Mouse (Mus musculus) midbrain, postnatal 0 days (tissue): ENCODE results near the gene Nrxn2. TPM values are rescaled to one million over a fixed set of nuclear protein-coding genes. Genes with fewer than 3 reads are reported as not detected.

Source experiments
- ATAC-seq: fragments of 200-750 bp; cut with Nextera tagmentation; 2 replicates; pipeline ENCODE4 v1.8.0; 2017; ENCODE audit warnings: moderate number of reproducible peaks, mild to moderate bottlenecking, moderate TSS enrichment, moderate library complexity; ENCODE audit not compliant: low FRiP score
- DNase-seq: peaks from one replicate; pipeline ENCODE4 v3.0.0-alpha.2; 2015; ENCODE audit warnings: low spot score
- H3K27ac ChIP-seq: fragments of 300-500 bp; sonication (generic); 2 replicates; pipeline ENCODE4 v1.5.1; 2014; ENCODE audit warnings: low read depth, mild to moderate bottlenecking, low read length, mixed read lengths
- H3K27me3 ChIP-seq: fragments of 300-500 bp; sonication (generic); 2 replicates; pipeline ENCODE4 v1.6.1; 2014; ENCODE audit warnings: low read length, control low read depth, mixed read lengths; ENCODE audit not compliant: insufficient read depth
- H3K36me3 ChIP-seq: fragments of 300-500 bp; sonication (generic); 2 replicates; pipeline ENCODE4 v1.6.1; 2014; ENCODE audit warnings: low read length, control low read depth, mixed read lengths; ENCODE audit not compliant: insufficient read depth
- H3K4me1 ChIP-seq: fragments of 300-500 bp; sonication (generic); 2 replicates; pipeline ENCODE4 v1.6.1; 2014; ENCODE audit warnings: mild to moderate bottlenecking, control low read depth, antibody characterized with exemption, low read length, mixed read lengths; ENCODE audit not compliant: insufficient read depth
- H3K4me2 ChIP-seq: fragments of 300-500 bp; sonication (generic); 2 replicates; pipeline ENCODE4 v1.6.1; 2014; ENCODE audit warnings: low read depth, mild to moderate bottlenecking, low read length, mixed read lengths; ENCODE audit not compliant: poor library complexity, severe bottlenecking
- H3K4me3 ChIP-seq: fragments of 300-500 bp; sonication (generic); 2 replicates; pipeline ENCODE4 v1.5.1; 2014; ENCODE audit warnings: low read depth, mild to moderate bottlenecking, low read length, moderate library complexity
- H3K9ac ChIP-seq: fragments of 300-500 bp; sonication (generic); replicated peaks from 2 replicates; pipeline ENCODE4 v1.6.1; 2014; ENCODE audit warnings: mild to moderate bottlenecking, low read length, moderate library complexity, mixed read lengths; ENCODE audit not compliant: poor library complexity, severe bottlenecking
- H3K9me3 ChIP-seq: fragments of 300-500 bp; sonication (generic); 2 replicates; pipeline ENCODE4 v1.6.1; 2016; ENCODE audit warnings: low read length, control low read depth
- CTCF ChIP-seq: IDR thresholded peaks from 2 replicates; pipeline ENCODE4 v1.5.1; 2016; ENCODE audit warnings: antibody characterized with exemption, mild to moderate bottlenecking
- WGBS: fragments of 180-500 bp; shearing (Covaris S2); extraction: QIAGEN DNeasy Blood & Tissue Kit; methylation state at CpG from one replicate; pipeline ENCODE4 v1.1.7; 2014; 5-methylcytosine and 5-hydroxymethylcytosine counted together
- polyA plus RNA-seq: library from polyadenylated mRNA; unstranded; fragments of >200 nt; fragmentation: Nextera tagmentation; extraction: Ambion mirVana; gene quantifications from 2 replicates; pipeline ENCODE4 v1.2.1, GENCODE M21; 2015
- total RNA-seq: library from RNA; depleted of rRNA; stranded (reverse); fragments of >200 nt; gene quantifications from 2 replicates; pipeline ENCODE4 v1.2.3, GENCODE M21; 2014

Nrxn2 gene
- total and polyA plus RNA-seq, 2 experiments from 2014 or later: 75.7 to 382 TPM

DNA sequence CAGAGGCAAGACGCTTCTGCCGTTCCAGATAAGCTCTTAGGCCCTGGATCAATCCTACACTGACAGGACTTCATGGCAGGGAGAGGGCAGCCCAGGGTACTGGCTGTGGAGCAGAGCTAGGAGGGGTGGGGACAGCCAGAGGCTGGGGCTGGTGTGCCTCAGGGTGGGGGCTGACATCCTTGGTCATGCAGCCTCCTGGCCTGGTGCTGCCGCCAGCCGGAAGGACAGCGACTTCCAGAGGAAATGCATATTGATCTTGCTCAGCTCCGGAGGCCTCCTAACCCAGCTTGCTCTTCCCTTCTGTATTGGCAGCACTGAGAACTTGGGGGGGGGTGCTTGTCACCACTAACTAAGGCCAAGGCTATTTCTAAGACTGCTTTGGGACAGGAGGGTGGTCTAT lies 3.1 kb upstream of the Nrxn2 start:
- ATAC-seq: no peak

DNA sequence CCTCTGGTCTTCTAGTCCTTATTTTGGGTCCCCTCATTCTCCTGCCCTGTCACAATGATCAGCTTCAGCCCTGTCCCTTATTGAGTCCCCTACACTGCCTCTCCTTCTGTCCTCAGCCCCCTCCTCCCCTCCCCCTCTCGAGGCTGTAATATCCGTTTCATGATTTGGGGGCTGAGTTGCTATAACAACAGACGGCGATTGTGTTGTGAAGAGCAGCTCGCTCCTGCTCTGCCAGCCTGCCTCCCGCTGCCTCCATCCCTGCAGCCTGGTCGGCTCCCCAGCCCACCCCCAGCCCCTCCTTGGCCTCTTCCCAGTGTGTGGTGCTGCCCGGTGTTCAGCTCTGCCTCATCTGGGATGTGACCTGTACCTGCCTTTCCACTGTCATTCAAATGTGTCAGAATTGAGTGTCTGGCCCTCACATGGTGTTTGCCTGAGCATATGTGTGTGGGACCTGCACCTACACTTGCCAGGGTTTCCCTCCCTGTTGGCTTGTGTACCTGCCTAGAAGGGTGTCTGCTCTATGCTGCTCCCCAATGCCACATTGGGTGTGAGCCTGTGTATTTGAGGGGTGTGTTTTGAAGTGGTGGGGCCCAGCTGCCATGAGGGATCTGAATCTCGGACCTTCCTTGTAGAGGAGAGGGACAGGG lies 2.3 kb upstream of the Nrxn2 start:
- Histone ChIP-seq H3K27ac (peak overlapping the region; percentile 93), H3K9ac (peak overlapping the region; percentile 44; the same call in 1 of the 2 replicates), H3K4me1 (peaks cover 31% of the 10 kb centered on the region), H3K4me3 (no peak overlapping the region), H3K27me3 (no peaks in the 10 kb centered on the region), H3K9me3 (no peaks in the 10 kb centered on the region), H3K36me3 (peaks cover 13% of the 10 kb centered on the region; the same call in 1 of the 2 replicates), H3K4me2 (peak overlapping the region; percentile 27; the same call in 1 of the 2 replicates)
- peak; percentile 84 for DNase-seq
- 3% methylated on average over 9 of the region's 9 CpGs for WGBS
- ATAC-seq: no peak
- no peak for TF ChIP-seq CTCF

More for the DNA sequence above, 3.1 kb upstream of the Nrxn2 start:
- H3K4me2 ChIP-seq: no peak overlapping the region
- H3K4me3 ChIP-seq: no peak overlapping the region
- H3K27me3 ChIP-seq: no peaks in the 10 kb centered on the region
- H3K36me3 ChIP-seq: peaks cover 15% of the 10 kb centered on the region; the same call in 1 of the 2 replicates
- H3K9me3 ChIP-seq: no peaks in the 10 kb centered on the region
- peak overlapping the region; percentile 93 for H3K27ac ChIP-seq
- 24% methylated on average over 6 of the region's 6 CpGs for WGBS
- H3K9ac ChIP-seq: peak overlapping the region; percentile 44; the same call in 1 of the 2 replicates
- peaks cover 23% of the 10 kb centered on the region for H3K4me1 ChIP-seq
- no peak for TF ChIP-seq CTCF
- DNase-seq: no peak

DNA sequence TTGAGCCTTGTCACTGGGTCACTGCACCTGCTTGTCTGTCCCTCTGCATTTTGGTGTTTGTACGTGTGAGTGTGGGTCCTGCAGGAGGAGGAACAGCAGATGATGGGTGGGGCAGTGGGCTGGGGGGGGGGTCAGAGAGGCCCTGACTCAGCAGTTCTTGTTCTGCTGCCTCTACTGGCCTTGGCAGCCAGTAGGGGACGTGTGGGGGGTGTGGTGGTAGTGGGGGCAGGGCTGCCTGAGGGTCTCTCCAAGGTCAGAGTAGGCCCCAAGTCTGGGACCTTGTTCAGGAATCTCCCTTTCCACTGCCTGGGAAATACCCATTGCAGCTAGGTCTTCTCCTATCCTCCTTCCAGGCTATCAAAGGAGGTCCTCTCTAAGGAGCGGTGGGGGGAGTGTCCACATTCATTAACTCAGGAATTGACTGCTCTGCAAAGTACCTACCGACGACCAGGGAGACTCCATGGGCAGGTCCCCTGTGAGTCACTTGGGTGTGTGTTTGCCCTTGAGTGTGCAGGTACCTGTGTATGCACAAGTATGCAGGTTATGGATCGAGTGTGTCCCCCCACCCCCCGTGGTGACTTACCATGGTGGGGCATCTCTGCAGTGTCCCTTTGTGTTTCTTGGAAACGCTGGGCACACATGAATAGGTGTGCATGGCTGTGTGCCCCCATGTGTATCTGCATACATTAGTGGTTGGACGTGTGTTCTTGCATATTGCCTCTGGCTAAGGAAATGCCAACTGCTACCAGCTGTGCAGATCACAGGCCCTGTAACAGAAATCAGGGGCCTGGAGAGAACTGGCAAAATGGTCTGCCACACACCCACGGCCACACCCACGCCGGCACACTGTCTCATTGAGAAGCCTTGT lies 1.4 kb upstream of the Nrxn2 start:
- WGBS: 50% methylated on average over 12 of the region's 12 CpGs
- Histone ChIP-seq H3K4me1 (peaks cover 37% of the 10 kb centered on the region), H3K36me3 (peaks cover 13% of the 10 kb centered on the region; the same call in 1 of the 2 replicates), H3K27me3 (no peaks in the 10 kb centered on the region), H3K9ac (peak overlapping the region; percentile 20; the same call in 1 of the 2 replicates), H3K9me3 (no peaks in the 10 kb centered on the region), H3K4me2 (peak overlapping the region; percentile 91; the same call in 1 of the 2 replicates), H3K4me3 (no peak overlapping the region), H3K27ac (peak overlapping the region; percentile 93)
- TF ChIP-seq CTCF: peak; percentile 24; the same call in 1 of the 2 replicates
- no peak for ATAC-seq
- DNase-seq: no peak

DNA sequence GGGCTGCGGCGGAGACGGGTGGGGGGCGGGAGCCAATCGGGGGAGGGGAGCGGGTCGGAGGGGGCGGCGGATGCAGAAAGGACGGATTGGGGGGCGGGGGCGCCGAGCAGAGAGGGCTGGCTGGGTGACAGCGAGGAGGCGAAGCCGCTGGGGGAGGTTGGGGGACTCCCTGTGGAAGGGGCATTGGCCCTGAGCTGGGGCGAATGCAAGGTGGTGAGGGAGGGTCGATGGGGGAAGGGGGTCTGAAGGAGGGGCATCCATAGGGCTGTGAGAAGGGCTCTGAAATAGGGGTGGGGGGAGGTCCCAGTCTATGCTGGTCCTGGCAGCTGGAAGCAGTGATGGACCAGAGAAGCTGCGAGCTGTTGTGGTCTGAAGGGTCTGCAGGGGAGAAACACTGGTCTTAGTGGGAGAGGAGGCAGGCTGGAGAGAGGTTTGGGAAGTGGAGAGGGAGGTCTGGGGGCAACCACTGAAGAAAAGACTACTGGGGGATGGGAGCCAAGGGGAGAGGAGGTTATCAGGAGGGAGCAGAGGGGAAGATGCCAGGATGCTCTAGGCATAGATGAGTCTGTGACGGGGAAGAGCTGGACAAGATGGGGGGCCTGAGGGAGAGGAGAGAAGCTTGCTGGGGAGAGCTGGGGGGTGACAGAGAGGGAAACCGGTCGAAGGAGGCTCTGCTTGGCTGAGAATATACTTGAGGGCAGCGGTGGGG lies 607 bp downstream of the Nrxn2 start:
- H3K9ac ChIP-seq: peak overlapping the region; percentile 88
- H3K4me1 ChIP-seq: peaks cover 48% of the 10 kb centered on the region
- 0 out of 2 replicates have a peak, but pooled peaks cover 1% of the 10 kb centered on the region for H3K36me3 ChIP-seq
- H3K27me3 ChIP-seq: no peaks in the 10 kb centered on the region
- TF ChIP-seq CTCF: no peak
- no peaks in the 10 kb centered on the region for H3K9me3 ChIP-seq
- DNase-seq (no peak), ATAC-seq (peak; percentile 36; the same call in 1 of the 2 replicates)
- H3K27ac ChIP-seq: peak overlapping the region; percentile 93
- 2% methylated on average over 14 of the region's 23 CpGs for WGBS
- H3K4me3 ChIP-seq: peak overlapping the region; percentile 61
- H3K4me2 ChIP-seq: peak overlapping the region; percentile 91

DNA sequence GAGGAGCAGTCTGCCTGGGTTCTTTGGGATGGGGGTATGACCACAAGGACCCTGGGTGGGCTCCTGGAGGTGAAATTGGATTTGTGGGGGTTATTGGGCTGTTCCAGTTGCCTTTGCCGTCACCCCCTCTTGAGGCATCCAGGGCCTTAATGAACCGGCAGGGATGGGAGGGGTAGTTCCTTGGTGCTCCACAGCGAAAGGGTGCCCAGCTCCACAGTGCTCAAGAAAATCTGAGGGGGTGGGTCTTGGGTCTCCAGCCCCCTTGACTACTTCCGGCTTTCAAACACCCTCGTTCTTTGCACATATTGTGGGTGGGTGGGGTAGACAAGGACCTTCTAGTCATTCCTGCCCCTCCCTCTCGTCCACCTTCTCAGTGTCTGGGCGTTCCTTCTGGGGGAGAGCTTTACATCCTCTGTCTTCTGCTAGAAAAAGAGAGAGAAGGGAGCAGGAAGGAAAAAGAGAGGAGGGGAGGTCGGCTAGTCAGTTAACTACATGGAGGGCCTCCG lies 1.3 kb downstream of the Nrxn2 start:
- DNase-seq: no peak
- WGBS: 29% methylated on average over 9 of the region's 9 CpGs
- Histone ChIP-seq H3K9me3 (no peaks in the 10 kb centered on the region), H3K4me1 (peaks cover 52% of the 10 kb centered on the region), H3K9ac (peak overlapping the region; percentile 88), H3K4me3 (peak overlapping the region; percentile 61), H3K4me2 (peak overlapping the region; percentile 91), H3K27me3 (no peaks in the 10 kb centered on the region), H3K27ac (peak overlapping the region; percentile 93), H3K36me3 (no peaks in the 10 kb centered on the region)
- 0 out of 2 replicates have a peak, but pooled peaks have one; percentile 11 for TF ChIP-seq CTCF
- ATAC-seq: no peak
